Mouse (Mus musculus): ENCODE data around the gene Olfr615. TPM values are rescaled to one million over a fixed set of nuclear protein-coding genes. Genes with fewer than 3 reads are reported as not detected.

Gene Olfr615
- polyA plus RNA-seq (2014; fragmentation: Illumina TruSeq; extraction: RNeasy Lipid Tissue Mini Kit (QIAGEN cat#74804); ENCODE audit: low read depth, low replicate concordance) = not detected

DNA sequence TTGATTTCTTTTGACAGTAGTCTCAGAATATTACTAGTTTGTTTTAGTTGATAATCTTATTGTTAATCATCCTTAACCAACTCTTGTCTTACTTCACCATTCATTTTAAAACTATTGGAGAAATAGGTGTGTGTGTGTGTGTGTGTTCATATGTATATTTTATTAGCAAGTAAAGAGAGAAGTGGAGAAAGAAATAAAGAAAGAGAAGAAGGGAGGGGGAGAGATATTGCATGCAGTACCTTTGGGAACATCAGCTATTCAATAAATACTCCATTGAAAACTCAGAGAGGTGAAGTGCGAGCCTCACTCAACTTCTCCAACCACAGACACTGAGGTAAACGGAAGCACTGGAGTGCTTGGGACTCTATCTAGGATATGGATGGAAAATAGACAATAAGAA, at the start of gene Olfr615:
Olfr615 (plus strand) TSS at position 301 of the 400 bp plus-strand sequence.

DNA sequence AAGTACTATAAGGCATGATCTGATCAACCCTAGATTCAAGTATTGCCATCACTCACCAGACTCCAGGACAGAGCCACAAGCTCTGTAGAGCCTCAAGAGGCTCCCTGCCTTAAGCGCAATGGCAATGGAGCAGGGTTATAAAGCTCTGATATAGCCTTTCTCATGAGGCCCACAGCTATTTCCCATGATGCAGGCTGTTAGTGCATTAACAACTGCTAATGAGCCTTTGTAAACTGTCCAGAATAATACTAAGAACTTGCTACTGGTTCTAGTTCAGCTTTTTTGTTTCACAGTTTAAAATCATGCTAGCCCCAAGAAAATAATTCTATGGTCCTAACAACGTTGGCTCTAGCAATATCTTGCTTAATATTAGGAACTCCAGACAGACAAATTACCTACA, 43.9 kb upstream of the Olfr615 start, which contains the start of gene Olfr610:
Olfr610 (minus strand) TSS at position 101 of the 400 bp plus-strand sequence.

DNA sequence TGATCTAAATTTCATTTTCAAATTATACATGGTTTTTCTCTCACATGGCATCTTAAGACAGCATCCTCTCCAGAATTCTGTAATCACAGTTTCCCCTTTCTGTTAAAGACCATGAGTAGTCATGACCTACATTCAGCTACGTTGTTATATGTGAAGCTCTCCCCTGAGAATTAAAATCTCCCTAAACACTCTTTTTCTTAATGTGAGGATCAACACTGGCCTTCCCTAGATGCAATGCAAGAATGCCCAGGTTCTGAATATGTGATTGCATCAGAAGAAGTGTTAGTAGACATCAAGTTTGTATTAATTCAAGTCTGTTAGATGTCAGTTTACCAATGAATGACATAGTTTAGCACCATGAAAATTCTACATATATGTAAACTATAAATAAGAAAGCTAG, 35.1 kb upstream of the Olfr615 start, which contains the start of gene Olfr611:
Olfr611 (minus strand) TSS at position 101 of the 400 bp plus-strand sequence.

DNA sequence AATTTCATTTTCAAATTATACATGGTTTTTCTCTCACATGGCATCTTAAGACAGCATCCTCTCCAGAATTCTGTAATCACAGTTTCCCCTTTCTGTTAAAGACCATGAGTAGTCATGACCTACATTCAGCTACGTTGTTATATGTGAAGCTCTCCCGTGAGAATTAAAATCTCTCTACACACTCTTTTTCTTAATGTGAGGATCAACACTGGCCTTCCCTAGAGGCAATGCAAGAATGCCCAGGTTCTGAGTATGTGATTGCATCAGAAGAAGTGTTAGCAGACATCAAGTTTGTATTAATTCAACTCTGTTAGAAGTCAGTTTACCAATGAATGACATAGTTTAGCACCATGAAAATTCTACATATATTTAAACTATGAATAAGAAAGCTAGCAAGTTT, 13.3 kb upstream of the Olfr615 start, which contains the start of gene Olfr612:
Olfr612 (minus strand) TSS at position 101 of the 400 bp plus-strand sequence.

DNA sequence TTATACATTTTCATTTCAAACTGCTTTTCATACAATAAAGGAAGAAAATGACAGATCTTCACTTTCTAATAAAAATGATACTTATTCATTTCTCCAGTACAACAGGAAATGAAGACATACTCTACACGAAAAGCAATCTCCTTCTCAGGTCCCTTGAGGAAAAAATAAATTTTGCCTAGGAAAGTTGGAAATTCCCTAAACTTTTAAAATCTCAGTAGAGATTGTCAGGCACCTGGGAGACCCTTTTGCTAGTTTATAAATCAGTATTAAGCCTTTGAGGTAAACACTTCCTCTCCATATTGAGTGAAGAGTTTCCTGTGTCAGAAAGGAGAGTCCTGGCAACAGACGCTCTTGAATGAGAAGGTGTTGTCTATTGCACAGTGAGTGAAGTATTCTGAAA, 8.1 kb upstream of the Olfr615 start, which contains the start of gene Olfr613:
Olfr613 (plus strand) TSS at position 301 of the 400 bp plus-strand sequence.

DNA sequence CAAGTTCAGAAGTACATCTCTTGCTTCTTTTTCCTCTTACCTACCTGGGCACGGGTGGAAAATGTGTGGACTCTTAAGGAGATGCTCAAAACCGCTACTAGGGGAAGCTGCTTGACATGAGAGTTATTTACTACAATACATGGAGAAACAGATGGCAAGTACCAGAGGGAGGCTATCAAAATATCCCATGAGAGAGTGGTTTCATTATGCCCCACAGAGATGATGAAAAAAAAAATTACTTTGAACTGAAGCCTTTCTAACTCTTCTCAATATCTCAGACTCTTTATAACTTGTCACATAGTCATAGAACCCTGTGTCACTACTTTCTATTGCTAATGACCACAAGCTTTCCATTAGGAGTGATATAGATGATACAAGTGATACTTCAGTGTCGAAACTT, 13.2 kb downstream of the Olfr615 start, which contains the start of gene Olfr616:
Olfr616 (minus strand) TSS at position 101 of the 400 bp plus-strand sequence.

DNA sequence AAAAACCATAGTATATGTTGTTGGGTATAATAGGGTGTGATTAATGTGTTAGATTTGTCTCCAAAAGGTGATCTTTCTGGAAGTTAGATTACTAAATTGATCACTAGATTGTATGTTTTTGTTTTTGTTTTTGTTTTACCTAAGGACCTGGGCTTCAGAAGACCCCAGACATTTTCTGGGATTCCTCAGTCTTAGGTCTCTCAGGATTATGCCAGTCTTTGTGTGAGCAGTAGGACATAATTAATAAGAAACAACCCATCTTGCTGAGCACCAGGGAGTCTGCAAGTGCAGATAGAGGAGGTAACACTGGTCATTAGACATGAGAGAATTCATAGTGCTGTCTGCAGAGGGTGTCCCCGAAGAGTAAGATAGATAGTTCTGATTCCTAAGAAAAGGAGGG, 16.9 kb downstream of the Olfr615 start, which contains the start of gene Olfr617:
Olfr617 (plus strand) TSS at position 301 of the 400 bp plus-strand sequence.

DNA sequence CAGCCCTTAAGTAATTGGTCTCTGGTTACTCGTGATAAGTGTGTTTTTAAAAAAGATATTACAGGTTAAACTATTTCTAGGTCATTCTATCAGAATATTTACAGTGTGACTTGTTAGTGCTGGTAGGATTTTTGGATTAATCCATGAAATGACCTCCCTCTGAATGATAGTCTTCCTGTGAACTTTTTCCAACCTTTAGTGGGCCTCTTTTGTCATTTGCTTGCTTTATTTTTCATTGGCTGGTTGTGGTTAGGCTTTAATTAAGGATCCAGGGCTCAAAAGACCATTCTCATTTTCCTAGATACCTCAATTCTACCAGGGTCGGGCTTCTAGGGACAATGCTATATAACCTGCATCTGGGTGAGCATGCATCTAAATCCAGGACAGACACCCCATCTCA, 33.9 kb downstream of the Olfr615 start, which contains the start of gene Olfr618:
Olfr618 (plus strand) TSS at position 301 of the 400 bp plus-strand sequence.

DNA sequence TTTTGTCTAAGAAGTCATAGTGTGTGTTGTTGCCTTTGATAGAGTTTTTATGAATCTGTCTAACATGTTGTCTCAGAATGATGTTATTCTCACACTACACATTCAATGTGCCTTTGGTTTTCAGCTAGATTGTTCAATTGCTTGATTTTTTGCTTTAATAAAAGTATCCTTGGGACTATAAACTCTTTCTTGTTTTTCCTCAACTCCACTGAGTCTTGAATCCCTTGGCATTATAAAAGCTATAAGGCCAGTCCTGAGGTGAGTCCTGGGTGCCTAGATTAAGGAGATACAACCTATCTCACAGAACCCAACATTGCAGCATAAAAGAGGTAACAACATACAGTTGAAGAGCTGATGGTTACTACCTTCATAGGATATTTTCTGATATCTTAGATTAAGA, 44.4 kb downstream of the Olfr615 start, which contains the start of gene Olfr619:
Olfr619 (plus strand) TSS at position 301 of the 400 bp plus-strand sequence.

DNA sequence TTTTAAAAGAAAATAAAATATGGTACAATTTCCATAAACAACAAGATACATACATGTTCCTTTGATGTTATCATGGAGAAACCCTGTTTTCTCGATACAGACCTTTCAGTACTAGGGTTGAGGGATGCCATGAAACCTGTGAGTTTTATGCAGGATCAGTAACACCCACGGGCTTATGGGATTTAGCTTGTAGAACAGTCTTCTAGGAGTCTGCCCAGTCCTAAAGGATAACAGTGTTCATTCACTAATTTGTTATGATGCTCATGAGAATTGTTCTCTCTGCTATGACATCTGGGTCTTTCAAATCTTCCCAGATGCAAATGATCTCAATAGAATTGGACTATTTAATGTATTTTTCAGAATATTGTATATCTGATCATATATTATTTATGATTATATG, 56.6 kb downstream of the Olfr615 start, which contains the start of gene Olfr620:
Olfr620 (minus strand) TSS at position 101 of the 400 bp plus-strand sequence.

Other genes with a start within 250 kb of the Olfr615 start
- gene Olfr597, start 239.8 kb upstream of the Olfr615 start, polyA plus RNA-seq (2014; fragmentation: Illumina TruSeq; extraction: RNeasy Lipid Tissue Mini Kit (QIAGEN cat#74804); ENCODE audit: low read depth, low replicate concordance) = not detected
- gene Olfr598, start 232.5 kb upstream of the Olfr615 start, polyA plus RNA-seq (2014; fragmentation: Illumina TruSeq; extraction: RNeasy Lipid Tissue Mini Kit (QIAGEN cat#74804); ENCODE audit: low read depth, low replicate concordance) = not detected
- gene Olfr599, start 220.2 kb upstream of the Olfr615 start, polyA plus RNA-seq (2014; fragmentation: Illumina TruSeq; extraction: RNeasy Lipid Tissue Mini Kit (QIAGEN cat#74804); ENCODE audit: low read depth, low replicate concordance) = not detected
- gene Olfr600, start 206.4 kb upstream of the Olfr615 start, polyA plus RNA-seq (2014; fragmentation: Illumina TruSeq; extraction: RNeasy Lipid Tissue Mini Kit (QIAGEN cat#74804); ENCODE audit: low read depth, low replicate concordance) = not detected
- gene Olfr601, start 193.4 kb upstream of the Olfr615 start, polyA plus RNA-seq (2014; fragmentation: Illumina TruSeq; extraction: RNeasy Lipid Tissue Mini Kit (QIAGEN cat#74804); ENCODE audit: low read depth, low replicate concordance) = not detected
- not detected for gene Olfr603, start 169.9 kb upstream of the Olfr615 start, polyA plus RNA-seq (2014; fragmentation: Illumina TruSeq; extraction: RNeasy Lipid Tissue Mini Kit (QIAGEN cat#74804); ENCODE audit: low read depth, low replicate concordance)
- gene Usp17lc, start 141.0 kb upstream of the Olfr615 start, polyA plus RNA-seq (2014; fragmentation: Illumina TruSeq; extraction: RNeasy Lipid Tissue Mini Kit (QIAGEN cat#74804); ENCODE audit: low read depth, low replicate concordance) = not detected
- gene Olfr605, start 110.6 kb upstream of the Olfr615 start, polyA plus RNA-seq (2014; fragmentation: Illumina TruSeq; extraction: RNeasy Lipid Tissue Mini Kit (QIAGEN cat#74804); ENCODE audit: low read depth, low replicate concordance) = not detected
- gene Olfr606, start 107.0 kb upstream of the Olfr615 start, polyA plus RNA-seq (2014; fragmentation: Illumina TruSeq; extraction: RNeasy Lipid Tissue Mini Kit (QIAGEN cat#74804); ENCODE audit: low read depth, low replicate concordance) = not detected
- gene Olfr607, start 91.9 kb upstream of the Olfr615 start, polyA plus RNA-seq (2014; fragmentation: Illumina TruSeq; extraction: RNeasy Lipid Tissue Mini Kit (QIAGEN cat#74804); ENCODE audit: low read depth, low replicate concordance) = not detected
- not detected for gene Olfr608, start 86.2 kb upstream of the Olfr615 start, polyA plus RNA-seq (2014; fragmentation: Illumina TruSeq; extraction: RNeasy Lipid Tissue Mini Kit (QIAGEN cat#74804); ENCODE audit: low read depth, low replicate concordance)
- not detected for gene Olfr609, start 58.0 kb upstream of the Olfr615 start, polyA plus RNA-seq (2014; fragmentation: Illumina TruSeq; extraction: RNeasy Lipid Tissue Mini Kit (QIAGEN cat#74804); ENCODE audit: low read depth, low replicate concordance)
- gene Olfr610, start 44.0 kb upstream of the Olfr615 start, polyA plus RNA-seq (2014; fragmentation: Illumina TruSeq; extraction: RNeasy Lipid Tissue Mini Kit (QIAGEN cat#74804); ENCODE audit: low read depth, low replicate concordance) = not detected
- not detected for gene Olfr611, start 35.2 kb upstream of the Olfr615 start, polyA plus RNA-seq (2014; fragmentation: Illumina TruSeq; extraction: RNeasy Lipid Tissue Mini Kit (QIAGEN cat#74804); ENCODE audit: low read depth, low replicate concordance)
- gene Olfr612, start 13.4 kb upstream of the Olfr615 start, polyA plus RNA-seq (2014; fragmentation: Illumina TruSeq; extraction: RNeasy Lipid Tissue Mini Kit (QIAGEN cat#74804); ENCODE audit: low read depth, low replicate concordance) = not detected
- not detected for gene Olfr613, start 8.0 kb upstream of the Olfr615 start, polyA plus RNA-seq (2014; fragmentation: Illumina TruSeq; extraction: RNeasy Lipid Tissue Mini Kit (QIAGEN cat#74804); ENCODE audit: low read depth, low replicate concordance)
- gene Olfr616, start 13.1 kb downstream of the Olfr615 start, polyA plus RNA-seq (2014; fragmentation: Illumina TruSeq; extraction: RNeasy Lipid Tissue Mini Kit (QIAGEN cat#74804); ENCODE audit: low read depth, low replicate concordance) = not detected
- not detected for gene Olfr617, start 17.0 kb downstream of the Olfr615 start, polyA plus RNA-seq (2014; fragmentation: Illumina TruSeq; extraction: RNeasy Lipid Tissue Mini Kit (QIAGEN cat#74804); ENCODE audit: low read depth, low replicate concordance)
- gene Olfr618, start 34.0 kb downstream of the Olfr615 start, polyA plus RNA-seq (2014; fragmentation: Illumina TruSeq; extraction: RNeasy Lipid Tissue Mini Kit (QIAGEN cat#74804); ENCODE audit: low read depth, low replicate concordance) = not detected
- gene Olfr619, start 44.5 kb downstream of the Olfr615 start, polyA plus RNA-seq (2014; fragmentation: Illumina TruSeq; extraction: RNeasy Lipid Tissue Mini Kit (QIAGEN cat#74804); ENCODE audit: low read depth, low replicate concordance) = not detected
- not detected for gene Olfr620, start 56.5 kb downstream of the Olfr615 start, polyA plus RNA-seq (2014; fragmentation: Illumina TruSeq; extraction: RNeasy Lipid Tissue Mini Kit (QIAGEN cat#74804); ENCODE audit: low read depth, low replicate concordance)
- gene Olfr622, start 86.6 kb downstream of the Olfr615 start, polyA plus RNA-seq (2014; fragmentation: Illumina TruSeq; extraction: RNeasy Lipid Tissue Mini Kit (QIAGEN cat#74804); ENCODE audit: low read depth, low replicate concordance) = not detected
- not detected for gene Olfr623, start 107.6 kb downstream of the Olfr615 start, polyA plus RNA-seq (2014; fragmentation: Illumina TruSeq; extraction: RNeasy Lipid Tissue Mini Kit (QIAGEN cat#74804); ENCODE audit: low read depth, low replicate concordance)
- gene Olfr624, start 115.1 kb downstream of the Olfr615 start, polyA plus RNA-seq (2014; fragmentation: Illumina TruSeq; extraction: RNeasy Lipid Tissue Mini Kit (QIAGEN cat#74804); ENCODE audit: low read depth, low replicate concordance) = not detected
- gene Olfr625-ps1, start 126.6 kb downstream of the Olfr615 start, polyA plus RNA-seq (2014; fragmentation: Illumina TruSeq; extraction: RNeasy Lipid Tissue Mini Kit (QIAGEN cat#74804); ENCODE audit: low read depth, low replicate concordance) = not detected
- not detected for gene Olfr243, start 158.6 kb downstream of the Olfr615 start, polyA plus RNA-seq (2014; fragmentation: Illumina TruSeq; extraction: RNeasy Lipid Tissue Mini Kit (QIAGEN cat#74804); ENCODE audit: low read depth, low replicate concordance)
- not detected for gene Olfr628, start 174.3 kb downstream of the Olfr615 start, polyA plus RNA-seq (2014; fragmentation: Illumina TruSeq; extraction: RNeasy Lipid Tissue Mini Kit (QIAGEN cat#74804); ENCODE audit: low read depth, low replicate concordance)
- gene Olfr629, start 188.9 kb downstream of the Olfr615 start, polyA plus RNA-seq (2014; fragmentation: Illumina TruSeq; extraction: RNeasy Lipid Tissue Mini Kit (QIAGEN cat#74804); ENCODE audit: low read depth, low replicate concordance) = not detected
- not detected for gene Olfr630, start 201.3 kb downstream of the Olfr615 start, polyA plus RNA-seq (2014; fragmentation: Illumina TruSeq; extraction: RNeasy Lipid Tissue Mini Kit (QIAGEN cat#74804); ENCODE audit: low read depth, low replicate concordance)
- not detected for gene Olfr69, start 215.5 kb downstream of the Olfr615 start, polyA plus RNA-seq (2014; fragmentation: Illumina TruSeq; extraction: RNeasy Lipid Tissue Mini Kit (QIAGEN cat#74804); ENCODE audit: low read depth, low replicate concordance)
- not detected for gene Olfr68, start 223.6 kb downstream of the Olfr615 start, polyA plus RNA-seq (2014; fragmentation: Illumina TruSeq; extraction: RNeasy Lipid Tissue Mini Kit (QIAGEN cat#74804); ENCODE audit: low read depth, low replicate concordance)
- gene Olfr67, start 235.7 kb downstream of the Olfr615 start, polyA plus RNA-seq (2014; fragmentation: Illumina TruSeq; extraction: RNeasy Lipid Tissue Mini Kit (QIAGEN cat#74804); ENCODE audit: low read depth, low replicate concordance) = not detected

Measured in heart, adult 10 weeks (tissue).